19 mouse cellular contexts compared by ENCODE assay signal in genomic region chr11:103161449-103161848, GRCm38 (mm10). TPM values are rescaled to one million over a fixed set of nuclear protein-coding genes. Genes with fewer than 3 reads are reported as not detected.
DNase-seq lines count a peak whose midpoint lies in the region; ATAC-seq and TF ChIP-seq lines count a peak whose summit lies in the region.
"Had no signal": no experiment of that assay in that cellular context is flagged by ENCODE, and none has a peak within 500 bp of the region (broad histone marks: within the 10 kb centered on the region; RNA-seq: fewer than 3 reads in every experiment).

No protein-coding gene starts in this region.

- no peak overlapping the region for H3K9ac ChIP-seq in lung, postnatal 0 days (replicated peaks; ENCODE audit: low read depth)
- H3K9ac ChIP-seq: forebrain, embryonic 12.5 days; hindbrain, embryonic 13.5 days; kidney, embryonic 15.5 days; liver, embryonic 13.5 days; midbrain, embryonic 12.5 days; stomach, embryonic 15.5 days had no signal

- no peak for TF ChIP-seq EP300 in lung, postnatal 0 days (IDR thresholded peaks at IDR 0.05)

- H3K36me3 ChIP-seq in lung, postnatal 0 days (ENCODE audit: insufficient read depth, low read length): no peaks in the 10 kb centered on the region
- H3K36me3 ChIP-seq: forebrain, embryonic 12.5 days; hindbrain, embryonic 13.5 days; kidney, embryonic 15.5 days; liver, embryonic 13.5 days; midbrain, embryonic 12.5 days; stomach, embryonic 15.5 days had no signal

- no peaks in the 10 kb centered on the region for H3K27me3 ChIP-seq in lung, postnatal 0 days (replicated peaks; ENCODE audit: insufficient read depth, low read length)
- H3K27me3 ChIP-seq: forebrain, embryonic 12.5 days; kidney, embryonic 15.5 days; liver, embryonic 13.5 days; midbrain, embryonic 12.5 days; stomach, embryonic 15.5 days had no signal

- no peak overlapping the region for H3K27ac ChIP-seq in lung, postnatal 0 days (ENCODE audit: low read length)
- H3K27ac ChIP-seq: forebrain, embryonic 12.5 days; hindbrain, embryonic 13.5 days; kidney, embryonic 15.5 days; liver, embryonic 13.5 days; midbrain, embryonic 12.5 days; stomach, embryonic 15.5 days had no signal

- 0 out of 2 replicates have a peak, but pooled peaks cover 4% of the 10 kb centered on the region for H3K4me1 ChIP-seq in lung, postnatal 0 days (ENCODE audit: insufficient read depth, low read depth, low read length)

- no peaks in the 10 kb centered on the region for H3K9me3 ChIP-seq in lung, postnatal 0 days (ENCODE audit: low read length)
- H3K9me3 ChIP-seq: forebrain, embryonic 12.5 days; hindbrain, embryonic 13.5 days; kidney, embryonic 15.5 days; liver, embryonic 13.5 days; midbrain, embryonic 12.5 days; stomach, embryonic 15.5 days had no signal

- H3K4me2 ChIP-seq in lung, postnatal 0 days (replicated peaks; ENCODE audit: low read depth, low read length): no peak overlapping the region
- H3K4me2 ChIP-seq: forebrain, embryonic 12.5 days; hindbrain, embryonic 13.5 days; kidney, embryonic 15.5 days; liver, embryonic 13.5 days; midbrain, embryonic 12.5 days; stomach, embryonic 15.5 days had no signal

- peak; percentile 89 for DNase-seq in heart, adult 11 months
- DNase-seq in heart, adult 9 months (ENCODE audit: low spot score in 2 of 2): no peak
- DNase-seq in lung, postnatal 0 days (ENCODE audit: low spot score): no peak
- no peak for DNase-seq in lung, adult 18-20 months
- peak; percentile 93 for DNase-seq in ES-CJ7 (ENCODE audit: low read depth, low spot score)
- peak; percentile 40 for DNase-seq in naive thymus-derived CD4-positive, alpha-beta T cell, adult 2 months (ENCODE audit: low read depth)
- no peak for DNase-seq in T-cell, adult 2 months (ENCODE audit: low spot score)
- DNase-seq in gastrocnemius, adult 8-10 months (ENCODE audit: low spot score in 2 of 2): no peak
- DNase-seq: cerebellum, adult 11-12 months; gastrocnemius, postnatal 25 days; lung, postnatal 36 days had no signal

- peak; percentile 43 for TF ChIP-seq CTCF in lung, postnatal 0 days (IDR thresholded peaks at IDR 0.05)

- no peak overlapping the region for H3K4me3 ChIP-seq in lung, postnatal 0 days (ENCODE audit: low read depth, low read length)
- H3K4me3 ChIP-seq: forebrain, embryonic 12.5 days; hindbrain, embryonic 13.5 days; kidney, embryonic 15.5 days; liver, embryonic 13.5 days; midbrain, embryonic 12.5 days; stomach, embryonic 15.5 days had no signal

- 76% methylated on average over 7 of the region's 7 CpGs for WGBS in lung, postnatal 0 days

- no peak for ATAC-seq in lung, postnatal 0 days

RNA-seq across cellular contexts. Expression of gene Fmnl1, which starts 9.5 kb away (rescaled TPM):
- 4.1 and 4.9 TPM in 2 replicates for polyA plus RNA-seq in lung, postnatal 0 days (2015; fragmentation: Nextera tagmentation; extraction: Ambion mirVana)
- 1 to 10 TPM; 2.2 to 3.9 (median 3.5) TPM for total RNA-seq in gastrocnemius, adult 8-10 months (2022)

RNA-seq across cellular contexts. Expression of gene Hexim2, which starts 29.2 kb away (rescaled TPM):
- polyA plus RNA-seq in lung, postnatal 0 days (2015; fragmentation: Nextera tagmentation; extraction: Ambion mirVana): 6.2 and 7.1 TPM in 2 replicates
- total RNA-seq in gastrocnemius, adult 8-10 months (2022): 1 to 10 TPM; 1.7 to 4.0 (median 2.8) TPM

RNA-seq across cellular contexts. Expression of gene Hexim1, which starts 45.4 kb away (rescaled TPM):
- polyA plus RNA-seq in lung, postnatal 0 days (2015; fragmentation: Nextera tagmentation; extraction: Ambion mirVana): 6.5 TPM in 2 replicates
- total RNA-seq in gastrocnemius, adult 8-10 months (2022): 10 to 100 TPM; 15.1 to 25.6 (median 18.7) TPM

RNA-seq across cellular contexts. Expression of gene 1700023F06Rik, which starts 46.9 kb away (rescaled TPM):
- 0.38 and 0.44 TPM in 2 replicates for polyA plus RNA-seq in lung, postnatal 0 days (2015; fragmentation: Nextera tagmentation; extraction: Ambion mirVana)
- not detected for total RNA-seq in gastrocnemius, adult 8-10 months (2022)
- total RNA-seq: gastrocnemius, postnatal 25 days had no signal
- polyA plus RNA-seq: liver, embryonic 13.5 days; midbrain, embryonic 12.5 days had no signal

RNA-seq across cellular contexts. Expression of gene Spata32, which starts 56.8 kb away (rescaled TPM):
- polyA plus RNA-seq in lung, postnatal 0 days (2015; fragmentation: Nextera tagmentation; extraction: Ambion mirVana): not detected in 2 replicates
- total RNA-seq in gastrocnemius, adult 8-10 months (2022): not detected
- total RNA-seq: gastrocnemius, postnatal 25 days had no signal
- polyA plus RNA-seq: embryonic facial prominence, embryonic 14.5 days; forebrain, embryonic 12.5 days; heart, embryonic 16.5 days; kidney, embryonic 15.5 days; liver, embryonic 13.5 days; midbrain, embryonic 12.5 days; stomach, embryonic 15.5 days had no signal

Comparison
In these comparisons a context has a peak if more than half of its experiments do, and no peak if none do; other contexts are left out.
1. DNase-seq: peak in heart, adult 11 months (single experiment), ES-CJ7 (single experiment) and naive thymus-derived CD4-positive, alpha-beta T cell, adult 2 months (single experiment); none in heart, adult 9 months (0 of 2), lung, postnatal 0 days (single experiment), lung, adult 18-20 months (0 of 2), T-cell, adult 2 months (single experiment) and gastrocnemius, adult 8-10 months (0 of 2).